Comparison of ENCODE assay signal across 12 mouse cellular contexts in the genomic region with DNA sequence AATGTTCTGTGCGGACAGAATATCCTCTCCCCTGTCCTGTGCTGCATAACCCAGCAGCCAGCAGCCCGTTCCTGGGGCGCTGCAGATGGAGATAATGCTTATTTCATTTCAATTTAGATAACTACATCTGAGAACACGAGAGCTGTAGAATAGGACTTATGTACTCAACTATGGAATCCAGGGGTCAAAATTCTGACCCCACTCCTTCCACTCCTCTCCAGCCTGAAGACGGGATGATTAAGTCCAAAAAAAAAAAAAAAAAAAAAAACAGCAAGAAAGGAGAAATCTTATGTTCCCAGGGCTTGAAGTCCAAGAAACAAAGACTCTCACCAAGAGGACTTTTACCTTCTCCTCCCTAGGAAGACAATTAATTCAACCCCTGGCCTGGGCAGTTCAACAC. TPM values are rescaled to one million over a fixed set of nuclear protein-coding genes. Genes with fewer than 3 reads are reported as not detected.
DNase-seq lines count a peak whose midpoint lies in the region; ATAC-seq and TF ChIP-seq lines count a peak whose summit lies in the region.
"Had no signal": no experiment of that assay in that cellular context is flagged by ENCODE, and none has a peak within 500 bp of the region (broad histone marks: within the 10 kb centered on the region; RNA-seq: fewer than 3 reads in every experiment).

No protein-coding gene starts in this region.

- 35% methylated on average over 5 of the region's 5 CpGs for WGBS in heart, embryonic 13.5 days
- 49% methylated on average over 5 of the region's 5 CpGs for WGBS in heart, embryonic 11.5 days (ENCODE audit: insufficient replicate concordance)
- 47% methylated on average over 5 of the region's 5 CpGs for WGBS in kidney, postnatal 0 days
- 25% methylated on average over 5 of the region's 5 CpGs for WGBS in liver, embryonic 16.5 days (ENCODE audit: insufficient replicate concordance)
- WGBS in hindbrain, embryonic 16.5 days = 85% methylated on average over 5 of the region's 5 CpGs

- no peak overlapping the region for H3K9ac ChIP-seq in heart, embryonic 13.5 days
- no peak overlapping the region for H3K9ac ChIP-seq in heart, embryonic 11.5 days (ENCODE audit: low read depth, low read length)
- H3K9ac ChIP-seq in kidney, postnatal 0 days (ENCODE audit: low read depth, low read length) = no peak overlapping the region
- H3K9ac ChIP-seq in liver, embryonic 16.5 days (ENCODE audit: low read depth, low read length) = no peak overlapping the region
- no peak overlapping the region for H3K9ac ChIP-seq in hindbrain, embryonic 16.5 days (ENCODE audit: low read depth, low read length)

- peaks cover 100% of the 10 kb centered on the region for H3K4me1 ChIP-seq in heart, embryonic 13.5 days
- peaks cover 93% of the 10 kb centered on the region for H3K4me1 ChIP-seq in heart, embryonic 11.5 days (ENCODE audit: control insufficient read depth, insufficient read depth, low read length)
- H3K4me1 ChIP-seq in kidney, postnatal 0 days (replicated peaks; ENCODE audit: insufficient read depth, low read length) = peaks cover 57% of the 10 kb centered on the region
- H3K4me1 ChIP-seq in brown adipose tissue, adult 24 weeks (ENCODE audit: control insufficient read depth, insufficient read depth, insufficient read length, low read length) = peaks cover 72% of the 10 kb centered on the region
- peaks cover 55% of the 10 kb centered on the region for H3K4me1 ChIP-seq in liver, embryonic 16.5 days (ENCODE audit: control insufficient read depth, low read depth, low read length)
- peaks cover 46% of the 10 kb centered on the region for H3K4me1 ChIP-seq in hindbrain, embryonic 16.5 days (ENCODE audit: control insufficient read depth, insufficient read depth, low read depth, low read length)

- H3K4me3 ChIP-seq in heart, embryonic 13.5 days = no peak overlapping the region
- no peak overlapping the region for H3K4me3 ChIP-seq in heart, embryonic 11.5 days (ENCODE audit: low read depth, low read length)
- no peak overlapping the region for H3K4me3 ChIP-seq in kidney, postnatal 0 days (replicated peaks; ENCODE audit: low read depth, low read length)
- no peak overlapping the region for H3K4me3 ChIP-seq in brown adipose tissue, adult 24 weeks (ENCODE audit: insufficient read depth, low read depth, low read length)
- no peak overlapping the region for H3K4me3 ChIP-seq in liver, embryonic 16.5 days (ENCODE audit: low read depth, low read length)
- no peak overlapping the region for H3K4me3 ChIP-seq in hindbrain, embryonic 16.5 days (ENCODE audit: low read length)

- no peak for TF ChIP-seq CTCF in kidney, postnatal 0 days (IDR thresholded peaks at IDR 0.05; ENCODE audit: low read depth)

- no peaks in the 10 kb centered on the region for H3K9me3 ChIP-seq in heart, embryonic 13.5 days
- no peaks in the 10 kb centered on the region for H3K9me3 ChIP-seq in heart, embryonic 11.5 days (replicated peaks; ENCODE audit: control insufficient read depth, low read length)
- no peaks in the 10 kb centered on the region for H3K9me3 ChIP-seq in kidney, postnatal 0 days (replicated peaks; ENCODE audit: low read length)
- no peaks in the 10 kb centered on the region for H3K9me3 ChIP-seq in liver, embryonic 16.5 days (replicated peaks; ENCODE audit: control insufficient read depth, low read length)
- H3K9me3 ChIP-seq in hindbrain, embryonic 16.5 days (ENCODE audit: control insufficient read depth, low read length) = no peaks in the 10 kb centered on the region

- no peaks in the 10 kb centered on the region for H3K36me3 ChIP-seq in heart, embryonic 13.5 days
- no peaks in the 10 kb centered on the region for H3K36me3 ChIP-seq in heart, embryonic 11.5 days (ENCODE audit: control insufficient read depth, insufficient read depth, low read length)
- H3K36me3 ChIP-seq in kidney, postnatal 0 days (ENCODE audit: insufficient read depth, low read length) = no peaks in the 10 kb centered on the region
- H3K36me3 ChIP-seq in liver, embryonic 16.5 days (ENCODE audit: control insufficient read depth, insufficient read depth) = no peaks in the 10 kb centered on the region
- H3K36me3 ChIP-seq in hindbrain, embryonic 16.5 days (ENCODE audit: control insufficient read depth, insufficient read depth, low read length) = no peaks in the 10 kb centered on the region

- peak; percentile 62 for DNase-seq in kidney, postnatal 0 days (ENCODE audit: low spot score)
- DNase-seq in kidney, postnatal 4 days = no peak
- DNase-seq in gastrocnemius, postnatal 25 days = no peak
- DNase-seq: cerebellum, postnatal 14 days; gastrocnemius, postnatal 14 days; right cerebral cortex, postnatal 25 days had no signal

- peak overlapping the region; percentile 77 for H3K27ac ChIP-seq in heart, embryonic 13.5 days (replicated peaks)
- no peak overlapping the region for H3K27ac ChIP-seq in heart, embryonic 11.5 days (ENCODE audit: low read depth, low read length)
- H3K27ac ChIP-seq in kidney, postnatal 0 days = peak overlapping the region; percentile 75
- peak overlapping the region; percentile 83 for H3K27ac ChIP-seq in brown adipose tissue, adult 24 weeks (replicated peaks; ENCODE audit: low read depth, low read length)
- H3K27ac ChIP-seq in liver, embryonic 16.5 days (ENCODE audit: low read length) = peak overlapping the region; percentile 86
- H3K27ac ChIP-seq in hindbrain, embryonic 16.5 days (ENCODE audit: low read depth, low read length) = no peak overlapping the region

- H3K4me2 ChIP-seq in heart, embryonic 13.5 days = peak overlapping the region; percentile 0; the same call in 1 of the 2 replicates
- no peak overlapping the region for H3K4me2 ChIP-seq in heart, embryonic 11.5 days
- H3K4me2 ChIP-seq in kidney, postnatal 0 days (ENCODE audit: low read length) = peak overlapping the region; percentile 23
- peak overlapping the region; percentile 15; the same call in 1 of the 2 replicates for H3K4me2 ChIP-seq in liver, embryonic 16.5 days (ENCODE audit: low read depth, low read length)
- no peak overlapping the region for H3K4me2 ChIP-seq in hindbrain, embryonic 16.5 days (ENCODE audit: low read length)

- no peaks in the 10 kb centered on the region for H3K27me3 ChIP-seq in heart, embryonic 13.5 days (replicated peaks)
- H3K27me3 ChIP-seq in heart, embryonic 11.5 days (ENCODE audit: control insufficient read depth, insufficient read depth, low read length) = no peaks in the 10 kb centered on the region
- no peaks in the 10 kb centered on the region for H3K27me3 ChIP-seq in kidney, postnatal 0 days (ENCODE audit: insufficient read depth, low read length)
- H3K27me3 ChIP-seq in liver, embryonic 16.5 days (ENCODE audit: control insufficient read depth, insufficient read depth, low read depth, low read length) = no peaks in the 10 kb centered on the region
- H3K27me3 ChIP-seq in hindbrain, embryonic 16.5 days (replicated peaks; ENCODE audit: control insufficient read depth, insufficient read depth, low read length) = no peaks in the 10 kb centered on the region

- ATAC-seq in heart, embryonic 13.5 days (ENCODE audit: extremely low read depth, insufficient number of reproducible peaks, low FRiP score, low TSS enrichment) = no peak
- no peak for ATAC-seq in heart, embryonic 11.5 days (replicated peaks; ENCODE audit: insufficient number of reproducible peaks, low FRiP score, low TSS enrichment)
- ATAC-seq in kidney, postnatal 0 days (replicated peaks; ENCODE audit: low FRiP score, low read depth) = no peak
- no peak for ATAC-seq in liver, embryonic 16.5 days (ENCODE audit: low read depth)
- no peak for ATAC-seq in hindbrain, embryonic 16.5 days
- ATAC-seq: forebrain, embryonic 16.5 days had no signal

RNA-seq across cellular contexts. Expression of a gene that starts 14.5 kb away (rescaled TPM):
- 60.0 and 62.0 TPM in 2 replicates for polyA plus RNA-seq in heart, embryonic 13.5 days (2015; fragmentation: Nextera tagmentation; extraction: Ambion mirVana)
- polyA plus RNA-seq in heart, embryonic 11.5 days (2014; fragmentation: Nextera tagmentation; extraction: Ambion mirVana) = 51.4 and 57.6 TPM in 2 replicates
- polyA plus RNA-seq in kidney, postnatal 0 days (2015; fragmentation: Nextera tagmentation; extraction: Ambion mirVana) = 50.1 and 55.9 TPM in 2 replicates
- polyA plus RNA-seq in brown adipose tissue, adult 24 weeks (2012; ENCODE audit: insufficient read depth, insufficient read length, missing spikeins) = 76.7 and 87.6 TPM in 2 replicates
- polyA plus RNA-seq in liver, embryonic 16.5 days (2015; fragmentation: Nextera tagmentation; extraction: Ambion mirVana) = 6.4 and 10.8 TPM in 2 replicates
- polyA plus RNA-seq in hindbrain, embryonic 16.5 days (2015; fragmentation: Nextera tagmentation; extraction: Ambion mirVana) = 9.1 and 15.7 TPM in 2 replicates
- total RNA-seq in gastrocnemius, postnatal 25 days (2021) = 100 to 1,000 TPM; 193 to 219 TPM

RNA-seq across cellular contexts. Expression of a gene that starts 55.0 kb away (rescaled TPM):
- polyA plus RNA-seq in heart, embryonic 13.5 days (2015; fragmentation: Nextera tagmentation; extraction: Ambion mirVana) = 3.2 and 4.5 TPM in 2 replicates
- 3.7 and 4.0 TPM in 2 replicates for polyA plus RNA-seq in heart, embryonic 11.5 days (2014; fragmentation: Nextera tagmentation; extraction: Ambion mirVana)
- 5.2 and 5.8 TPM in 2 replicates for polyA plus RNA-seq in kidney, postnatal 0 days (2015; fragmentation: Nextera tagmentation; extraction: Ambion mirVana)
- not detected in 2 replicates for polyA plus RNA-seq in brown adipose tissue, adult 24 weeks (2012; ENCODE audit: insufficient read depth, insufficient read length, missing spikeins)
- 16.3 and 17.3 TPM in 2 replicates for polyA plus RNA-seq in liver, embryonic 16.5 days (2015; fragmentation: Nextera tagmentation; extraction: Ambion mirVana)
- 12.2 and 14.5 TPM in 2 replicates for polyA plus RNA-seq in hindbrain, embryonic 16.5 days (2015; fragmentation: Nextera tagmentation; extraction: Ambion mirVana)
- not detected for total RNA-seq in gastrocnemius, postnatal 25 days (2021)

Comparison
In these comparisons a context has a peak if more than half of its experiments do, and no peak if none do; other contexts are left out.
1. H3K27ac ChIP-seq: peak in heart, embryonic 13.5 days (single experiment), kidney, postnatal 0 days (single experiment), brown adipose tissue, adult 24 weeks (single experiment) and liver, embryonic 16.5 days (single experiment); none in heart, embryonic 11.5 days (single experiment) and hindbrain, embryonic 16.5 days (single experiment).
2. H3K4me2 ChIP-seq: peak in heart, embryonic 13.5 days (single experiment), kidney, postnatal 0 days (single experiment) and liver, embryonic 16.5 days (single experiment); none in heart, embryonic 11.5 days (single experiment) and hindbrain, embryonic 16.5 days (single experiment).